Mouse (Mus musculus) mesoderm, embryonic 11.5 days (tissue): Measurements from ENCODE around the gene Gtpbp1.
"Not testable (repeated sequence)": the region's sequence is repeated elsewhere in the genome, so short reads cannot be mapped to it uniquely, and the experiment has no call there.

Source experiments
- DNase-seq: peaks from one replicate; pipeline ENCODE4 v3.0.0-alpha.2; 2012; ENCODE audit warnings: low read depth, low spot score

Gtpbp1 gene

GRCm38 (mm10) chr15:79690426-79691022 is at the start of gene Gtpbp1:
TSS of gene Gtpbp1 (plus strand) at chr15:79690845.
- peak; percentile 99 for DNase-seq

DNA sequence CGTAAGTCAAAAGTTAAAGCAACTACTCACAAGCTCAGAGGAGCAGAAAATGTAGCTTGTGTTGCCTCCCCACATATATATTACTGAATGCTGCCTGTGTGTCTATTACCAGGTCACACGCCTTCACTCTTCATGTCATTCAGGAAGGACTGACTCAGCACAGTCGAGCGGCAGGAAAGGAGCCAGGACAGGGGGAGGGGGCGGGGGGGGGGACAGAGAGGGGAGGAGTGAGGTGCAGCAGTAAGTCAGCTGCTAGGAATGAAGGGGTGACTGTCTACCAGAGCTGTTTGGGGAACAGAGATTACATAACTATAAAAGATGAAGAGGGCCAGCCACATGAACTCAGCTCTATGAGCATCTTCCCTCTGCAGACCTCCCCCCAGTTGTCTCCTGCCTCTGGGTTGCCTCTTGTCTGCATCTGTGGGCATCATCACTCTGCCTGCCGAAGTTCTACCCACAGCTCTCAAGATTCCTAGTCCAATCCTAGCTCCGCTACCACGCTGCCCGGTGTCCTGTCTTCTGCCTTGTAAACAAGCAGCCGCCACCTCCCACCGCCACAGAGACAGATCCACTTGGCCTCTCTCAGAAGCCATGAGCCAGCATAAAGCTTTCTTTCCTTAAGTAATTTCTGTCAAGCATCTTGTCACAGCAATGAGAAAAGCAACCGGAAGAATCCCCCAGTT is 49.4 kb upstream of the Gtpbp1 start:
- DNase-seq, result no peak

DNA sequence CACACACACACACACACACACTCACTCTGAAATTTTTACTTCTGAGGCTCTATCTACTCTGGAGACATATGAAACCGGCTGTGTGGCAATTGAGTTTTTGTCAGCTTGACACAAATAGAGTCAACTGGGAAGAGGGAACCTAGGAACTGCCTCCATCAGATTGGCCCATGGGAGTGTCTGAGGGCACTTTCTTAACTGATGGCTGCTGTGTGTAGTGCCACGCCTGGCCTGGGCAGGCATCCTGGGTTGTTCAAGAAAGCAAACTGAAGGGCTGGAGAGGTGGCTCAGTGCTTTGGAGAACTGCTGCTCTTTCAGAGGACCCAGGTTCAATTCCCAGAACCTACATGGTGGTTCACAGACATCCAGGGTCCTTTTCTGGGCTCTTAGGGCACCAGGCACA is 45.2 kb upstream of the Gtpbp1 start:
- DNase-seq, result no peak

GRCm38 (mm10) chr15:79648130-79648529 is 42.5 kb upstream of the Gtpbp1 start:
- DNase-seq, result no peak

GRCm38 (mm10) chr15:79650569-79650968 is 40.1 kb upstream of the Gtpbp1 start:
- peak; percentile 38 for DNase-seq

GRCm38 (mm10) chr15:79651481-79651880 is 39.2 kb upstream of the Gtpbp1 start:
- peak; percentile 11 for DNase-seq

- DNase-seq, result no peak
Observed at GRCm38 (mm10) chr15:79656451-79656850, 34.2 kb upstream of the Gtpbp1 start.

- DNase-seq, result peak; percentile 89
Observed at GRCm38 (mm10) chr15:79657837-79658530, 32.7 kb upstream of the Gtpbp1 start.

GRCm38 (mm10) chr15:79658531-79659375 is 31.9 kb upstream of the Gtpbp1 start, which contains the start of the genes Fam227a and Cby1:
TSS of gene Fam227a (minus strand) at chr15:79658956.
TSS of gene Cby1 (plus strand) at chr15:79659199.
- peak; percentile 95 for DNase-seq

DNA sequence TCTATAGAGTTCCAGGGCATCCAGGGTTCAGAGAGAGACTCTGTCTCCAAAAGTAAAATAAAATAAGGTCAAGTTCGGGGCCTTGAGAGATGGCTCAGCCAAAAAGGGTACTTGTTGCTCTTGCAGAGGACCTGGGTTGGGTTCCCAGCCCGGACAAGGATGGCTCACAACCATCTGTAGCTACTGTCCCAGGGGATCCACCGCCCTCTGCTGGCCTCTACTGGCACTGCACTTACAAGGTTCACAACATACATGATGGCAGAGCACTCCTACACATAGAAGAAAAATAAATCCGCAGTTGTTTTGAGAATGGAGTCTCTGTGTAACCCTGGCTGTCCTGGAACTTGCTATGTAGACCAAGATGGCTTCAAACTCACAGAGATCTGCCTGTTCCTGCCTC is 28.8 kb upstream of the Gtpbp1 start:
- peak; percentile 52 for DNase-seq

DNA sequence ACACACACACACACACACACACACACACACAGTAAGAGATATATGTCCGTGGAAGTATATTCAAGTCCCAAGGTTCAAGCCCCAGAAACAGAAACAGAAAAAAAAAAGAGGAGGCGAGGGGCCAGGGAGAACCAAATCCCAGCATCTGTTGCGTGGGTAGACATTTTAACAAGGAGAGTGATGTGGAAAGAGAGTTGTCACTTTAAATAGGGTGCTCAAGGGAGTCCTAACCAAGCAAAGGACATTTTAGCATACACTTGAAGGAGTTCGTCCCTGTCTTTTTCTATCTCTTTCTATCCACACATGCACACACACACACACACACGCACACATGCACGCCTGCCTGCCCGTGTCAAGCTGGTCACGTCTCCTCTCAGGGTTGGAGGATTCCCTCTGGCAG is 26.0 kb upstream of the Gtpbp1 start:
- no peak for DNase-seq

GRCm38 (mm10) chr15:79669195-79669594 is 21.4 kb upstream of the Gtpbp1 start:
- no peak for DNase-seq

- peak; percentile 87 for DNase-seq
Observed at GRCm38 (mm10) chr15:79670249-79670971, 20.2 kb upstream of the Gtpbp1 start, which contains the start of gene Tomm22. TSS of gene Tomm22 (plus strand) at chr15:79670861.

DNA sequence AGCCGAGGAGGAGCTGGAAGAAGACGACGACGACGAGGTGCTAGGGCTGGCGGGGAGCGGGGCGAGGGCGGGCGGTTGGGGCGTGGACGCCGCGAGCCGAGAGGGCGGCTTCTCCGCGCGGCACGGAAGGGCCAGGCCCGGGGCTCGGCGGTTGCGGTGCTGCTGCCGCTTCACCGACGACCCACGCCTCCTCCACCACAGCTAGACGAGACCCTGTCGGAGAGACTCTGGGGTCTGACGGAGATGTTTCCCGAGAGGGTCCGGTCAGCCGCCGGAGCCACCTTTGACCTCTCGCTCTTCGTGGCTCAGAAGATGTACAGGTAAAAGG is 19.7 kb upstream of the Gtpbp1 start:
- no peak for DNase-seq

GRCm38 (mm10) chr15:79671828-79672348 is 18.8 kb upstream of the Gtpbp1 start:
- DNase-seq, result not testable (repeated sequence)

DNA sequence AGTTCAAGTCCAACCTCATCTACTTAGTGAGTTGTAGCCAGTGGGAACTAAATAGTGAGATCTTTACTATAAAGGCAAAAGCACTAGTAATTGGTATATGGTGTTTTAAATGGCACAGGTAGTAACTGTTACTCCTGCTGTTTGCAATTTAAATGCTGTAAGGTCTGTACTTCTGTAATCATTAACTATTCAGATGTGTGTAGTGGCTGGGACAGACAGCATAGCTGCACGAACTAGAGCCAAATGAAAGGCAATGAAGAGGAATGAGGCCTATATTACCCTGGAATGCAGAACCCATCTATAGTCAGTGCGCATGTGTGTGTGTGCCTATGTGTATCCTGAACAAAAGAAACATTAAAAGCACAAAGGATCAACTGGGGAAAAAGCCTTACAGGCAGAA is 12.7 kb upstream of the Gtpbp1 start:
- DNase-seq, result no peak

DNA sequence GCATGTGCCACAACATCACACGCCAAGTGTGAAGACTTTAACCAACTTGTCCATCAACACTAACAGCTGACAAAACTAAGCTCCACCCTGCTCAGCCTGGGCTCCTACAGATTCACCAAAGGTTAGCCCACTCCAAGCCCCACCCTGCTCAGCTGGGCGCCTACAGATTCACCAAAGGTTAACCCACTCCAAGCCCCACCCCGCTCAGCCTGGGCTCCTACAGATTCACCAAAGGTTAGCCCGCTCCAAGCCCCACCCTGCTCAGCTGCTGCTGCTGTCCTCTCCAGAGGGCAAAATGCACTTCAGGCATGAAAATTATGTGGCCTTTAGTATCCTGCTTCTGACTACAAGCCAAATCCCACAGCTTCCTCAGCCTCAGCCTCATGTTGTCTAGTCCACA is 8.7 kb upstream of the Gtpbp1 start:
- no peak for DNase-seq

DNA sequence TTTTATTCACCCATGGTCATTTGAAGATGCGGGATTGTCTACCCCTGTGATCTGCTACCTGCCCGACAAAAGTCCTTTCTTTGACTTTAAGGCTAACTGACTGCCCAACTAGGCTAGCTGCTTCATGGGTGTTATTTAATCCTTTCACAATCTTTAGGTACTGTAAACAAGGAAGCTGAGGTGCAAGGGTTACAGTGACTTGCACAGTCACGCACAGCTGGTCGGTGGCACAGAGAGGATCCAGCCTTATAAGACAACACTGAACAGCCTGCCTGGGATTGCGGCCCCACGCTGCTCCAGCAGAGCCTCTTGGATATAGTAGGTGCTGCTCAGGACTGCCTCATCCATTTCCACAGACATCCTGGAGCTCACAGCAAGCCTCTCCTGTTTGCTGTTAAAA is 7.5 kb upstream of the Gtpbp1 start:
- DNase-seq, result no peak

GRCm38 (mm10) chr15:79683707-79684465 is 6.8 kb upstream of the Gtpbp1 start:
- DNase-seq, result no peak

DNA sequence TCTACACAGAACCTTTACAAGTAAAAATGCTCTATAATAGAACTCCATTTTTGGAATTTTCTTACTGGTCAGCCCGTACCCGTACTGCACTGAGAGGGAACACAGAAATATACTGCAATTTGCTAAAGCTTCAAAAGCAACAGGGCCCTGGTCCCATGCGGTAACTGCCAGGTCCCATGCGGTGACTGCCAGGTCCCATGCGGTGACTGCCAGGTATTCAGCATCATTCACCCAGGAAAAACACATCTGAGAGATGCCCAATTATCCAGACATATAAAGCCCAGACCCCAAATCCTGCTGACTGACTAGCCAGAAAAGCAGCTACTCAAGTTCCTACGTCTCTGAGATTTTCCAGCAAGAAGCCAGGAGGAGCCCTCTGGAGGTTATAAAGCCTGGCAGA is 6.0 kb upstream of the Gtpbp1 start:
- DNase-seq, result no peak
